Mouse (Mus musculus) common myeloid progenitor, adult 5-6 weeks (primary cell): ENCODE data around the gene Fus. TPM values are rescaled to one million over a fixed set of nuclear protein-coding genes. Genes with fewer than 3 reads are reported as not detected.
"Not testable (repeated sequence)": the region's sequence is repeated elsewhere in the genome, so short reads cannot be mapped to it uniquely, and the experiment has no call there.

Experiments used
- ATAC-seq: replicated peaks from 2 replicates; pipeline ENCODE4 v1.8.0; 2016; ENCODE audit warnings: low read depth, mild to moderate bottlenecking, moderate TSS enrichment, inconsistent platforms; ENCODE audit not compliant: poor library complexity, severe bottlenecking
- total RNA-seq: library from RNA; stranded (forward); fragments of 200-1000, 187-1606 nt; gene quantifications from 2 replicates; pipeline ENCODE4 v1.2.3, GENCODE M21; 2017

Fus gene
- total RNA-seq, 1 experiment from 2014 or later, result 108 TPM

DNA sequence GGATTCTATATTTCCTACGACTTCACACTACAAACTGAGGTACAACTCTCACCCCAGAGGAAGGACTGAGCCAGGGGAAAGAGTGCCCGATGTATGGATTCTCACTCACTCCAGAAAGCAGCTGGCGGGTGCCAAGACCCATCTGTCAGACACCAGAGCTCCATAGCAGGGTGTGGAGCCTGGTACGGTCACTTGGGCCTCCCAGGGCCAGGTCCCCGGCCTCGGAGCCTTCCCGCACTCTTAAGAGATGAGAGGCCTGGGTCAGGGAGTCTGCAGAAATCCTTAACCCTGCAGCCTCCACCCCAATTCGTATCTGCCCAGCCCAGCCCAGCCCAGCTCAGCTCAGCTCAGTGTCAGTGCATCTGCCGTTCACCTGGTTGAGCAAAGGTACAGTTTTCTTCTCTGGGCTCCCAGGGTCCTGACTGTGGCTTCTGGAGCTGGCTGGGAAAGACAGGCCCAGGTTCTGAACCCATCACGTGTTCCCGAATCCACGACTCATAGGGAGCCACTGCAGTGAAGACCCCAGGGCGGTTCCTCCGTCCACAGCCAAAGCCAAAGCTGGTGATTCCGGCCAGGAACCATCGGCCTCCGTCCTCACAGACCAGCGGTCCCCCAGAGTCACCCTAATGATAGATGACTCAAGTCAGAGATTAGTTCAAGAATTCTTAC, 30.9 kb upstream of the Fus start:
- no peak for ATAC-seq

DNA sequence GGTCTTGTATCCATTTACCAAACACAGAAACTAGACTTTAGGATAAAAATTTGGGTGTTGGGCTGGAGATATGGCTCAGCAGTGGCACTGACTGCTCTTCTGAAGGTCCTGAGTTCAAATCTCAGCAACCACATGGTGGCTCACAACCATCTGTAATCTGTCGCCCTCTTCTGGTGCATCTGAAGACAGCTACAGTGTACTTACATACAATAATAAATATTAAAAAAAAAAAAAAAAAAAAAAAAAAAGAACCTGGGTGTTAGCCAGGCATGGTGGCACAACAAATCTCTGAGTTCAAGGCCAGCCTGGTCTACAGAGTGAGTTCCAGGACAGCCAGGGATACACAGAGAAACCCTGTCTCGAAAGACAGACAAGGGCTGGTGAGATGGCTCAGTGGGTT, 25.2 kb upstream of the Fus start:
- ATAC-seq, result not testable (repeated sequence)

DNA sequence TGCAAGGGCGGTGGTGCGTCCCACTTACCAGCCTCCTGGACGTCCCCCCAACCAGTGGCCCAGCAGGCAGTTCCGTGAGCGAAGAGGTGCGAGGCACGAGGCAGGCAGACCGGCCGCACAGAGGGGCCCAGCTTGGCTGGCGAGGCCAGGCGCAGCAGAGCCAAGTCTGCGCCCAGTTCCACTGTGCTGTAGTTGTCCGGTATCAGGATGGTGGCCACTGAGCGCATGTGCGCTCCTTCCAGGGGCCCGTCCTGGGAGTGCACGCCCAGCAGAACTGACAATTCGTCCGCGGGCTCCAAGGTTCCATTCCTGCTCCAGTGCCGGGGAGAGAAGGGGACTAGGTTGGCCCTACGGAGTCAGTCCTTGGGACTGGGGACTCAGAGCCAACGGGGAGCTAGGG, 22.6 kb upstream of the Fus start:
- ATAC-seq, result no peak

DNA sequence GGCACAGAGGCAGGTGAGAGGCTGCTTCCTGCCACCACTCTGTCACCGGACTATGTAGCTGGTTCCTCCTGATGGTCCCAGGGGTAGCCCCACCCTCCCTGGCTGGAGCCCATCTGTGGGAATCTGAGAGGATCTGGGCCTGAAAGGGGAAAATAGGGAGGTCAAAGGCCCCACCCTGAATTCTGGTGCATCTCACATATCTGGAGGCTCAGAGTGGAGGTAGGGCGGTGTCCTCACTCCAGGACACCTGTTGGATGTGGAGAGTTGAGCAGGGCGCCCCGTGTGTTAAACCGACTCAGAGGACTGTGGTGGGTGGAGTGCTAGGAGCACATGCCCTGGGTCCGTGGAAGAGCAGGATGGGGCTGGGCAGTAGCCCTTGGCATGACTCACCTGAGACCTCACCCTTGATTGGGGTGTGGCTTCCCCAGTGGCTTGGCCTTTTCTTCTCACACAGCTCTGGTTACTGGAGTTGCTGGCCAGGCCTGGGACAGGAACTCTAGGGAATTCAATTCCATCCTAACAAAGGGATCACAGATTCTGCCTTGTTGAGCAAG, 20.7 kb upstream of the Fus start, which contains the start of gene Prss36:
Prss36 (minus strand) TSS at position 256 of the 554 bp plus-strand sequence.
- ATAC-seq, result no peak

DNA sequence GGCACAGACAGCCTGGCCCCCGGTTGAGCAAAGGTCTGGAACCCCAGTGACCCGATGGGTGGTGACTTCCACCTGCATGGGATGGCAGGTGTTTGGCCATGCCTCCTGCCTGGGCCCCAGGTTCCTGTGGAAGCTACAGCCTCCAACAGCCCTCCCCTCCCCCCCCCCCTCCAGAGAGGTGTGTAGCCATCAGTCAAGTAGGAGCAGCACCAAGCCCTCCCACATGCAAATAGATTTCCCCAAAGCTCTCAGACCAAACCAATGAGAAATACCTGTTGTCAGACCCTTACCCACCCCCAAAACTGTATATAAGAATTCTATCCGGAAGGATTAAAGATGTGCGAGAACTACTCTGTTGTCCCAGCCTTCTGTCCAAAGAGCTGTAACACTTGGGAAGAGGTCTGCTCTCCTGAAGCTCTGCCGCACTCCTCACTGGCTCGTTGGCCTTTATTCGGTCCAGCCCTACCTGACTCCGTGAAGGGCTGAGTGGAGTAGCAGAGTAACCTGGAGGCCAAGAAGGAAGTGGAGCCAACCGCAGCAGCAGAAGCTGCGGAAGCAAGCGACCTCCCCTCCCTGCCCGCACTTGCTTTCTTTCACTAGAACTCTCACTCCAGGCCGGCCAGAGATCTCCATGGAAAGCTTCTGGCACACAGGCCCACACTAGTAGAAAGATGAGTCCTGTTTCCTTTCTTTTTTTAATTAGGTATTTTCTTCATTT, 14.2 kb upstream of the Fus start:
- peak; percentile 76 for ATAC-seq

DNA sequence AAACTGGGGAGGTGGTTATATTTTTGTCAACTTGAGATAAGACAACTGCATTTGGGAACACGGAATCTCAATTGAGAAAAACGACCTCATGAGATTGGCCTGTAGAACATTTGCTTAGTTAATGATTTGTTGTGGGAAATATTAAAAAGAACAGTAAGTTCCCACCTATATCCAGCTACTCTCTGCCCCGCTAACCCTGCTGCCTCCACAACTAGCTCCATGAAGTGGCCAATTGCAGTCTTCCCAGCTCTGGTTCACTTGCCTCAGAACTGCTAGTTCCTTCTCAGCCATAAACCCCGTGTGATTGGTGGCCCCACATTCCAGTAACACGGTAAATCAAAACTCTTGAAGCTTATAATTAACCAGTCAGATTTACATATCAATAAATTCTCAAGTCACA, 7.9 kb upstream of the Fus start:
- no peak for ATAC-seq

DNA sequence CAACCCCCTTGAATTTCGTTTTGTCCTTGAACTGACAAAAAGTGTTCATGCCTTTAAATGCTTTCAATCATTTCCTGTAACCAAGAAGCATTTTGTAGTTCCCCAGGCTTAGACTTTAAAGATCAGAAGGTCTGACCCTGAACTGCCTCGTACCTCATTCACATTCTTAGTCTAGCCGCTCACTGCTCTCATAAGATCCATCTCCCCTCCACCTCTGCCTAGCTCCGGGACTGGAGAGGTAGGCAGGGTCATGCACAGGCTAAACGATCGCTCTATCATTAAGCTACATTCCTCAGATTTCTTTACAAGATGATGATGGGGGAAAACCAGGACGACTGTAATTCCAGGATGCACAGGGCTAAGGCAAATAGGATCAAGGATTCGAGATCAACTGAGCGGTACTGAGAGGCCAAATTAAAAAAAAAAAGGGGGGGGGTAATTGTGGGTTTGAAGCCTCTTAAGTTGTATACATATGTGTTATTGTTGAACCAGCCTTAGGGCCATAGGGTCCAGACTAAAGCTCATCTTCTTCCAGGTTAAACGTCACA, 812 bp upstream of the Fus start:
- no peak for ATAC-seq

DNA sequence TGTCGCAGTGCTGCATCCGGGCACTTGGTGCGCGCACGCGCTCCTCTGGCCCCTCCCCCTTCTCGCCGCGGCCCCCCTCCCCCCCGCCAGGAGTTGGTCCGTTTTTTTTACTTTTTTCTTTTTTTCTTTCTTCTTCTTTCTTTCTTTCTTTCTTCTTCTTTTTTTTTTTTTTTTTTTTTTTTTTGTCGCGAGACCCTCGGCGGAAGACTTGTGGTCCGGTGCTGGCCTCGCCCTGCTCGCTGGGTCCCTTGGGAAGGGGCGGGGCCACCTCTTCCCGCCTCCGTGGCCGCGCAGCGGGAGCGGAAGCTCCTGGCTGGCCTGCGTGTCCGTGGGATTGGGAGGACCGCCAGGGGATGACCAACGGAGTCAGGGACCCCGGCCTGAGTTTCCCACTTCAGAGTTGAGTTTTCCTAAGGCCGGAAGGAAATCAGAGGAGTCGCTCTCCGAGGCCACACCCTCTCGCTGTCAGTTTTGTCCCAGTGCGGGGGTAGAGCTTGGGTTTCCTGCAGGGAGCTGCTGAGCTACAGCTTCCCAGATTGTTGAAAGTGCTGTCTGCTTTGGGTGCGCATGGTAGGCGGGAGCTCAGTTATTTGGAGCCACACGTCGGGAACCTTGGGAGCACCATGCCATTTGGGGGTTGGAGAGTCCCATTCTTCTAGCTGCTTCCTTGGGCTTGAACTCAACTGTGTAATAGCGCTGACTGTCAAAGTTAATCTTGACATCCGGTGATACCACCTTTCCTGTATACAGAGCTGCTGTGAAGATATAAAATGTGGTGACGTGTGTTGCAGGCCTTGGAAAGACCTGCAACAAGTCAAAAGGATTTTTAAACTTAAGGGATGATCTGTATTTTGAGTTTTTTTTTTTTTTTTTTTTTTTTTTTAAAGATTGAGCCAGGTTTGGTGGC, 918 bp downstream of the Fus start:
- ATAC-seq, result peak; percentile 20

DNA sequence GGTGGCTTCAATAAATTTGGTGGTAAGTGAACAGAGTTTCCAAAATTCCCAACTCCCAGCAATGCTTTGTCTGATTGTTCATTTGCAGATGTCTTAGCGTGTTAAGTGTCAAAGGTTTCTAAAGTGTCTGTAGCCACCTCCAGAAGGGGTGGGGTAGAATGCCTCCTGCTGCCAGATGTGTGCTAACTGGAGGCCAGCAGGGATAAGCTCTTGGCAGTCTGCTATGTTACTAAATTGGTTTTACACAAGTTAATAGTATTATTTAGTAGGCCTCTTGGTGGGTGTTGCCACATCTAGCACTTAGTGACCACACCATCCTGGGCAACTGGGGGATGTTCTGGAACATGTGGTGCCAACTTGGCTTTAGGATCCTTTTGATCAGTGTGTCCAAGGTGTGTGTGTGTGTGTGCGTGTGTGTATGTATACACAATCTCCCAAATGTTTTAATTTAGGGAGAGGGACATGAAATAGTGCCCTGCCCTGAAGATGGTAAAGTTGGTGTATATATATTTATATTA, 7.2 kb downstream of the Fus start:
- no peak for ATAC-seq

DNA sequence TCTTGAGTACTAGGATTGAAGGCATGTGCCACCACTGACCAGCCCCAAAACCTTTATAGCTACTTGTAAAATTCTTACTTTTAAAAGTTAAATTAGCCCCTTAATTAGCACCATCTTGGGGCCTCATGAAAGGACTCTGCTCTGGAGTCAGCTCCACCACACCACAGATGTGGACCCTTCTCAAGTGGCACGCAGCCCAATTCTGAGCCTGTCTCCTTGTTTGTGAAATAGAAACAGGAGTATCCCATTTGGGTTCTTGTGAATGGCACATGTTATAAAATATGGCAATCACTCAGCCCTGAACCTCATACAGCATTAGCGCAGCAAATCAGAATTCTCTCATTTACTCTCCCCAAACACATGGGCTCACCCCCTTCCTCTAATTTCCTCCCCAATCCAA, 11.6 kb downstream of the Fus start:
- ATAC-seq, result no peak

DNA sequence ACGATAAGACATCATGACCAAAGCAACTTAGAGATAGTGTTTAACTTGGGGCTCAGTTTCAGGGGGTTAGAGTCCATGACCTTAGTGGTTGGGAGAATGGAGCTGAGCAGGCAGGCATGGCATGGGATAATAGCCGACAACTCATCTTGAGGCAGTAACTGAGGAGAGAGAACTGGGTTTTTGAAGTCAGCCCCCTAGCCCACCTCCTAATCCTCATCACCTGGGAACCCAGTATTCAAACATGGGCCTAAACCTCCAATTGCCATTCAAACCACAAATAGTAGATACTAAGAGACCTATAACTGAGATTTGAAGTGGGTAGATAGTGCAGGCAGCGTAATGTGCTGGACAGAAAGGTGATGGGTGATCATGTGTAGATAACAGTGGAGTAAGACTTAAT, 13.3 kb downstream of the Fus start:
- no peak for ATAC-seq

DNA sequence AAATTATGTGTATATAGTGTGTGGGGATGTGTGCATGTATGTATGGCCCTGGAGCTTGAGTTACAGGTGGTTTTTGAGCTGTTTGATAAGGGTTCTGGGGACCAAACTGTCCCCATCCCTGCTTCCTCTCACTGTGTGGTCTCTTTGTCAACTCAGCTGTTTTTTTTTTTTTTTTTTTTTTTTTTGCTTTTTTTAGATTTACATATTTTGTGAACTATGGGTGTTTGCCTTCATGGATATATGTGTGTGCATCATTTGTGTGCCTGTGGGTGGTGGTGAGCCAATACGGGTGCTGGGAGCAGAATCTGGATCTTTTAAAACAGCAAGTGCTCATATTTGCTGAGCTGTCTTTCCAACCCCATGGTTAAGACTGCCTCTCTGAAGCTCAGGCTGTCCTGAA, 21.6 kb downstream of the Fus start:
- ATAC-seq, result no peak

DNA sequence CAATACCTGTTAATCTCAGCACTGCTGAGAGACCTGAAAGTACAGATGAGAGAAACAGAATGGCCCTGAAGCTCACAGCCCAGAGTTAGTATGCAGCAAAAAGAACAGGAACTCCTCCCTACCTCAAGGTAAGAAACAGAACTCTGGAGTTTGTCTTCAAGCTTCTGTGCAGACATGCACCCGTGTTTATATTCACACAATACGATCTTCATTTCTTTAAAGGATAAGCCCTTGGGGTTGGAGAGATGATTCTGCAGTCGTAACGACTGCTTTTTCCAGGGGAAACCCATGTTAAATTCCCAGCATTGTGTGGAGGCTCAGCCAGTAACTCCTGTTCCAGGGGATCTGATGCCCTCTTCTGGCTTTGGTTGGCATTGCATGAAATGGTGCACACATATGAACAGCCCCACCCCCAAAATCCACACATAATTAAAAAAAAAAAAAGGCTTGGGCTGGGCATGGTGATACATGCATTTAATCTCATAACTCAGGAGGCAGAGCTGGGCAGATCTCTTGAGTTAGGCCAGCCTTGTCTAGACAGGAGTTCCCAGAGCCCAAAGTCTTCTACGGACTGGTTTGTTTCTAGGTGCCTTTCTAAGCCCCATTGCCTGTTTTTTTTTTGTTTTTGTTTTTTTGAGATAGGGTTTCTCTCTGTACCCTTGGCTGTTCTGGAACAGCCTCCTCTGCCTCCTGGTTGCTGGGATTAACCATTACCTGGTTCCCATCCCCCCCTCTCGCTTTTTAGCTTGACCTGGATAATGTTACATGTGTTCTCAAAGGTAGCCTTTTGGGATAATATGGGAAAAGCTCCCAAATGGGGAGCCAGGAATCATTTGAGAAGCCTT, 24.6 kb downstream of the Fus start:
- peak; percentile 49 for ATAC-seq

DNA sequence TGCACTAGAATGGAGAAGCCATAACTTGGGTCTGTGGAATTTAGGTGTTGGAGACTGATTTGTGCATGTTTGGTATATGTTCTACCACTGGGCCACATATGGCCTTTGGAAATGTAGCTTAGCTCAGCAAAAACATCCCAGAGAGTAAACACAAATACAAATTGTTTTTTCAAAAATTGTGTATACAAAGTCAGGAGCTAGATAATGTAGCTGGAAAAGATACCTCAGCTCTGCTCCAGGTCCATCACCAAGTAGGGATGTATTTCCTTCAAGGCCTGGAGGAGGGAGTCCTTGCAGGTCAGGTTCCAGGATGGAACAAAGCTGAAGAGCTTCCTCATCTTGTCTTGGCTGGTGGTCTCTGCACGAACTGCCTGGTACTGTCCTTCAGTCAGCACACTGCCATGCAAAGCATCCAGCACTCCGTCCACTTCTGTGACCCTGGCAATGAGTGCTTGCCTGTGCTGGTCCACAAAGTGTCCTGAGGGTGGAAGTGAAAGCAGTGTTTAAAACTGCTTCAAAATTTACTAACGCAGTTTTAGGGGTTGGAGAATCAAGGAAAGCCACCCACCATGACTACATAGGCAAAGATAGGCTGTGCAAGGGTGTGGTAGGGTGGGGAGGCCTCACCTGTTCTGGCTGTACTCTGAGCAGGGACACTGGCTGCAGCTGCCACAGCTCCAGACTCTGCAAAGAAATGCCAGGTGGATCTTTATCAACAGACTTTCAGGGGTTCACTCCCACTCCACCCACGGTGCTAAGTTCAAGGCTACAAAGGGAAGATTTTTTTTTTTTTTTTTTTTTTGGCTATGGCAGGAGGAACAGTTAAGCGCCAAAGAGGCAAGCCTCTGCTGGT, 25.5 kb downstream of the Fus start:
- no peak for ATAC-seq

DNA sequence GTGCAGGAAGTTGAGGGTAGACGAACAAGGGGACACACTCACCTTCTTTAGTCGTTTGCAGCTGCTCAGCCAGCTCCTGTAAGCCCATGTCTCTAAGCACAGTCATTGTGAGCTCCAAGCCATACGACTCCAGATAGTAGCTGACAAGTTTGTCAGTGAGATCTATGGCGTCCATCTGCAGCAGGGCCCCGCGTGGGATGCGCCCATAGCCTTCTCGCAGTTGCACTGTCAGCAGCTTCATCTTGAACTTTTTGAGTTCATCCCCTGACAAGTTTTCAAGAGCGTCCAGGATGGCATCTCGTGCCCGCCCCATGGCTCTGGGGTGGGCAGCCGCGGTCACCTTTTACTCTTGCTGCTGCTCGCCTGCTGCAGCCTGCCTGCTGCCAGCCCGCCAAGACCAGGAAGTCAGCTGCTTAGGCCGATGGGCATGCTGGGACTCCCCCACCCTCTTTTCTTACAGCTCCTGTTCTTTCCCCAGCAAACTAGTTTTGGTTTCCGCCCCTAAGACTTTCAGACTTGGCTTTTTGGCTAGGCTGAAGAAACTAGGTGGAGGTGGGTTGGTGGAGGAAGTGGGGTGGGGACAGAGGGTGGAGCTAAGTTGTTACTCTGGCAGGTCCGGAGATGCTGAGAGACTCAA, 26.2 kb downstream of the Fus start, which contains the start of gene Pycard:
Pycard (minus strand) TSS at position 527 of the 637 bp plus-strand sequence.
- peak; percentile 71 for ATAC-seq

DNA sequence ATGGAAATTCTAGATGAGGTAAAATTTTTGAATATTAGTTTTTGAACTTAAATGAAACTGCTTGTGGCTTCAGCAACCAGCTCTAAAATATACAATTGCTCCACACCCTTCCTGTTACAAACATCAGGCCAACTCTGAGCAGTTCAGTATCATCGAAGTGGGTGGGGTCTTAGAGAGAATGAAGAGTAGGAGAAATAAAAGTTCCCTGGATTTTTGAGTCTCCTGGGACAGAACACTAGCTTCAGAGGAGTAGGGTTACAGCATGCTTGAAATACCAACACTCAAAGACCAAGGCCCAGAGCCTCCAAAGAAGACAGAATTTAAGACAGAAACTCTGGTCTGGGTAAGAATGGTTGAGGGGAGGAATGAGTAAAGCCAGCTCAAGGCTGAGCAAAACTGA, 32.2 kb downstream of the Fus start:
- ATAC-seq, result no peak

DNA sequence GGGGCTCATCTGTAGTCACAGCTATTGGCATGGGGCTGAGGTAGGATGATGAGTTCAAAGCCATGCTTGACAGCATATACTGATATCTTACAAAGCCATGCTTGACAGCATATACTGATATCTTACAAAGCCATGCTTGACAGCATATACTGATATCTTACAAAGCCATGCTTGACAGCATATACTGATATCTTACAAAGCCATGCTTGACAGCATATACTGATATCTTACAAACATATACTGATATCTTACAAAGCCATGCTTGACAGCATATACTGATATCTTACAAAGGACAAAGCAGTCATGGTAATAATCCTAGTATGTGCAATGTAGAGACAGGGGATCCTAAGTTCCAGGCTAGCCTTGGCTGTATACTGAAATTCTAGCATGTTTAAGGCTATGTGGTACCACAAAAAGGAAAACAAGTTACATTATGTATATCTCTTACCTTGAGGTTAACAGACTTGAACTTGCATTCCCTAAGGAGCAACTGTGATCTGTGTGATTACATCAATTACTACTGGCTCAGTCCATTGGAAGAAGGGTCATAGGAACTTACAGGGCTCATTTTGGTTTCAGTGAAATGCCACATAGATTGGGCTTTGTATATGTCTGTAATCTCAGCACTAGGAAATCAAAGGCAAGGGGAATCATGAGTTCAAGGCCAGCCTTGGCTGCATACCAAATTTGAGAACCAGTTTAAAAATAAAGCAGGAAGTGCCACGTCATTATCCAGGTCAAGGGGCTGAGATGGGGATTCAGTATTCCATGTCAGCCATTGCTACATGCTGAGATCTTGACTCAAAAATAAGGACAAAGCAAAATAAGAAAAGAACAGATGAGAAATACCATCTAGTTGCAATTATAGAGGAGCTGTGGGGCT, 33.1 kb downstream of the Fus start:
- no peak for ATAC-seq
